Mouse (Mus musculus) intestine, postnatal 0 days (tissue): ENCODE results near the gene S1pr4. TPM values are rescaled to one million over a fixed set of nuclear protein-coding genes. Genes with fewer than 3 reads are reported as not detected.

Experiments used
- ATAC-seq: fragments of 200-750 bp; cut with Nextera tagmentation; 2 replicates; pipeline ENCODE4 v1.8.0; 2017; ENCODE audit warnings: mild to moderate bottlenecking, moderate TSS enrichment, moderate library complexity
- H3K27ac ChIP-seq: fragments of 300-500 bp; sonication (generic); 2 replicates; pipeline ENCODE4 v1.5.1; 2014; ENCODE audit warnings: mild to moderate bottlenecking, low read depth, low read length, moderate library complexity
- H3K27me3 ChIP-seq: fragments of 300-500 bp; sonication (generic); replicated peaks from 2 replicates; pipeline ENCODE4 v1.6.1; 2014; ENCODE audit warnings: low read length, mixed read lengths; ENCODE audit not compliant: control insufficient read depth, insufficient read depth
- H3K36me3 ChIP-seq: fragments of 300-500 bp; sonication (generic); 2 replicates; pipeline ENCODE4 v1.6.1; 2014; ENCODE audit warnings: mild to moderate bottlenecking, moderate library complexity; ENCODE audit not compliant: control insufficient read depth, insufficient read depth
- H3K4me1 ChIP-seq: fragments of 300-500 bp; sonication (generic); replicated peaks from 2 replicates; pipeline ENCODE4 v1.6.1; 2014; ENCODE audit warnings: antibody characterized with exemption, low read length, mixed read lengths; ENCODE audit not compliant: control insufficient read depth, insufficient read depth
- H3K4me2 ChIP-seq: fragments of 300-500 bp; sonication (generic); replicated peaks from 2 replicates; pipeline ENCODE4 v1.6.1; 2014; ENCODE audit warnings: low read depth, mild to moderate bottlenecking, moderate library complexity
- H3K4me3 ChIP-seq: fragments of 300-500 bp; sonication (generic); 2 replicates; pipeline ENCODE4 v1.5.1; 2014; ENCODE audit warnings: low read depth, low read length
- H3K9ac ChIP-seq: fragments of 300-500 bp; sonication (generic); 2 replicates; pipeline ENCODE4 v1.6.1; 2014; ENCODE audit warnings: mild to moderate bottlenecking, low read depth, low read length
- H3K9me3 ChIP-seq: fragments of 300-500 bp; sonication (generic); 2 replicates; pipeline ENCODE4 v1.6.1; 2016; ENCODE audit warnings: mixed run types; ENCODE audit not compliant: control insufficient read depth
- CTCF ChIP-seq: sonication (generic); IDR thresholded peaks from 2 replicates; pipeline ENCODE4 v1.5.1; 2016; ENCODE audit warnings: low read depth, mild to moderate bottlenecking, control low read depth, antibody characterized with exemption, moderate library complexity
- WGBS: fragments of 180-500 bp; shearing (Covaris S2); extraction: QIAGEN DNeasy Blood & Tissue Kit; methylation state at CpG from one replicate; pipeline ENCODE4 v1.1.7; 2014; 5-methylcytosine and 5-hydroxymethylcytosine counted together
- polyA plus RNA-seq: library from polyadenylated mRNA; unstranded; fragments of >200 nt; fragmentation: Nextera tagmentation; extraction: Ambion mirVana; gene quantifications from 2 replicates; pipeline ENCODE4 v1.2.1, GENCODE M21; 2015

Gene S1pr4
- polyA plus RNA-seq, 1 experiment from 2014 or later, result 0.74 TPM

DNA sequence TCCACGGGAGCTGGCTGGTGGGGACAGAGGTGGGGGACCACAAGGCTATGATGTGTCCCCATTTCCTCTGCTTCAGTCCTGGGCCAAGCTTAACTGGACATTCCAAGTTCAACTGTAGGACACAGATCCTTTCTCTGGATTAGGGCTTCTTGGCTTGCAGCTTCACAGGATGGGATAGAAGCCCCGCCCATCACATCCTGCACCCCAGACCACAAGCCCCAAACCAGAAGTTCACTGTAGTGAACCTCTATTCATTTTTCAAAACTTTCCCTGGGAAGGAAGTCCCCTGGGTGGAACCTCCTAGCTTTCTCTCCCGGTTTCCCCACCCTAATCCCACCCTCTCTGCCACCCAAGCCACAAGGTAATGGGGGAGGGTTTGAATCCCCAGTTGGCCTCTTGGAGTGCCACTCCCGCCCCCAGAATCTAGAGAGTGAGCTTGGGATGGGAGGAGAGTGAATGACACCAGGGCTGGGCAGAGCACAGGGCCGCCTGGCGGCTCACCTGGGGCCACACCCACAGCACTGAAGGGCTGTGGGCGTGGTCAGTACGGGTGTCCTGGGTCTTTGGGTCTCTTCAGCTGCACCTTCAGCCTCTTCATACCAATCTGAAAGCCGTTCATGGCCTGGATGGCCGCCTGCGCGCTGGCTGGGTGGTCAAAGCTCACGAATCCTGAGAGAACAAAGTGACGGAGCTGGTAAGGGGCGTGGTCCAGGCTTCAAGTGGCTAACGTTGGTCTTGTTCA lies 38.1 kb downstream of the S1pr4 start:
- H3K36me3 ChIP-seq, result no peaks in the 10 kb centered on the region
- H3K27ac ChIP-seq, result no peak overlapping the region; the same call in 1 of the 2 replicates
- no peak overlapping the region for H3K9ac ChIP-seq
- peak overlapping the region; percentile 11; the same call in 1 of the 2 replicates for H3K4me3 ChIP-seq
- H3K9me3 ChIP-seq, result no peaks in the 10 kb centered on the region
- peaks cover 67% of the 10 kb centered on the region for H3K27me3 ChIP-seq
- no peak; the same call in 1 of the 2 replicates for TF ChIP-seq CTCF
- peaks cover 4% of the 10 kb centered on the region for H3K4me1 ChIP-seq
- 10% methylated on average over 16 of the region's 16 CpGs for WGBS
- ATAC-seq, result no peak
- peak overlapping the region; percentile 54 for H3K4me2 ChIP-seq

DNA sequence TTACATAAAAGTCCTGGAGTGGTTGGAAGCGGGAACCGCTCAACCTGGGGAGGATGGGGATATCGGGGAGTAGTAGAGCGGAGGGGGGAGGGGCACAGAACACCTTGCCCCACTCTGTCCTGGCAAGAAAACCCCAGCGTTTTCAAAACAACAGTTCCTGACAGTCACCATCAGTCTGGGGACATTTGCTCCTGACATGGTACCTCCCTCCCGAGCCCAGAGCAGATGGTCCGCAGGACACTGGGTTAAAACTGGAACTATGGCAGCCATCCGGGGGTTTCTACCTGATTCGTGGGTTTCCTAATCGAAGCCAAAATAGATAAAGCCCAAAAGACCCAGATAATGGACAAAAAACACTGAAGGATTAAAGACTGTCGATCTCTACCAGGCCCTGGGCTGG lies 39.0 kb downstream of the S1pr4 start:
- H3K27me3 ChIP-seq, result peaks cover 75% of the 10 kb centered on the region
- ATAC-seq, result no peak
- no peak overlapping the region for H3K4me3 ChIP-seq
- H3K4me1 ChIP-seq, result peaks cover 4% of the 10 kb centered on the region
- no peaks in the 10 kb centered on the region for H3K9me3 ChIP-seq
- H3K27ac ChIP-seq, result no peak overlapping the region
- TF ChIP-seq CTCF, result no peak
- whole genome bisulfite sequencing, result 49% methylated on average over 11 of the region's 11 CpGs
- no peak overlapping the region for H3K9ac ChIP-seq
- no peak overlapping the region for H3K4me2 ChIP-seq
- no peaks in the 10 kb centered on the region for H3K36me3 ChIP-seq

DNA sequence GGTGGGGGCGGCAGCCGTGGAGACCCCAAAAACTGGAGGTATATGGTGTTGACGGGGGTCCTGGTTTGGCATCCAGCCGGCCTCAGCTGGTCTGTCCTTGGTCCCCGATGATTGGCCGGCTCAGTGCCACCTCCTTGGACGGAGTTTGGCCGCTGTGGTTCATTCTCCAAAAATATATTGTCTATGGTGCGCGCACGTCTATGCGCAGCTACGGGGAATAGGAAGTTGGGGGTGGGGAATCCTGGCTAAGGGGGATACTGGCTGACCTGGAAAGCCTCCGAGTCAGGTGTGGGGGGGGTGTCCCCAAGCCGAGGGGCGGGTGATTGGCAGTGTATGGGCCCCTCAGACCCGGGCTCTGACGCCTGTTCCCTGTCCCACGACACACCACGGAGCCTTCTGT lies 39.5 kb downstream of the S1pr4 start:
- H3K9ac ChIP-seq, result no peak overlapping the region
- peaks cover 4% of the 10 kb centered on the region for H3K4me1 ChIP-seq
- H3K36me3 ChIP-seq, result no peaks in the 10 kb centered on the region
- 32% methylated on average over 20 of the region's 20 CpGs for WGBS
- no peaks in the 10 kb centered on the region for H3K9me3 ChIP-seq
- peaks cover 80% of the 10 kb centered on the region for H3K27me3 ChIP-seq
- H3K4me2 ChIP-seq, result no peak overlapping the region
- no peak overlapping the region for H3K27ac ChIP-seq
- H3K4me3 ChIP-seq, result no peak overlapping the region
- TF ChIP-seq CTCF, result no peak
- ATAC-seq, result no peak

DNA sequence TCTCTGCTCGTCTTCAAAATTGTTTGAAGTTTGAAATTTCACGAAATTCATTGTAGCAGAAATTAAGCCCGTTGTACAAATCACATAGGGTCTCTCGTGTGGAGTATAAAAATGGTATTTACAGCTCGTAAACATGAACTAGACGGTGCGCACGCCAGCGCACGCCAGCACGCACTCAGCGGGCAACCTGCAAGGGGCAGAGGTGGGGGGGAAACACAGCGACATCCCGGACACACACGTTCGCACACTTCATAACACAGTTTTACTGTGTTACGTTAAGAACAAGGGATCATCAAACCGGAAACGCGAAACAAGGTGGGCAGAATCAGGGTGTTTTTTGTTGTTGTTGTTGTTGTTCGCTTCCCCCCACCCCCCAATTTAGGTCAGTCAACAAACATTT lies 40.5 kb downstream of the S1pr4 start:
- no peak for ATAC-seq
- no peak for TF ChIP-seq CTCF
- no peak overlapping the region for H3K9ac ChIP-seq
- H3K27ac ChIP-seq, result no peak overlapping the region
- peaks cover 4% of the 10 kb centered on the region for H3K4me1 ChIP-seq
- 66% methylated on average over 21 of the region's 21 CpGs for WGBS
- no peak overlapping the region for H3K4me3 ChIP-seq
- no peaks in the 10 kb centered on the region for H3K36me3 ChIP-seq
- no peak overlapping the region for H3K4me2 ChIP-seq
- peaks cover 85% of the 10 kb centered on the region for H3K27me3 ChIP-seq
- no peaks in the 10 kb centered on the region for H3K9me3 ChIP-seq

DNA sequence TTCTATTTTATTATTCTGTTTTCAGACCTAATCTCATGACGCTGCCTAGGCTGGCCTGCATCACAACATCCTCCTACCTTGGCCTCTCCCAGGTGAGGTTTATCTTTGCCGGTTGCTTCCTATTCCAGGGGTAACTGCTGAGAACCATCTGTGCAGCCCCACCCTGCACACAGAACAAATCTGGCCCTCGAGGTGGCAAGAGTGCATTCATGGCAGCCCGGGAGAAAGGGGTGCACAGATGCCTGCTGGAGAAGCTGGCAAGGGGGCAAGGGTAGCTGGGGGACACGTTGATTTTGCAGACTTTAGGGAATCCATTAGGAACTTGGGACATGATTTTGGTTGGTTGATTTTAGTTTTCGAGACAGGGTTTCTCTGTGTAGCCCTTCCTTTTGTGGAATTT lies 41.7 kb downstream of the S1pr4 start:
- TF ChIP-seq CTCF, result no peak
- no peak overlapping the region for H3K9ac ChIP-seq
- H3K27me3 ChIP-seq, result peaks cover 88% of the 10 kb centered on the region

DNA sequence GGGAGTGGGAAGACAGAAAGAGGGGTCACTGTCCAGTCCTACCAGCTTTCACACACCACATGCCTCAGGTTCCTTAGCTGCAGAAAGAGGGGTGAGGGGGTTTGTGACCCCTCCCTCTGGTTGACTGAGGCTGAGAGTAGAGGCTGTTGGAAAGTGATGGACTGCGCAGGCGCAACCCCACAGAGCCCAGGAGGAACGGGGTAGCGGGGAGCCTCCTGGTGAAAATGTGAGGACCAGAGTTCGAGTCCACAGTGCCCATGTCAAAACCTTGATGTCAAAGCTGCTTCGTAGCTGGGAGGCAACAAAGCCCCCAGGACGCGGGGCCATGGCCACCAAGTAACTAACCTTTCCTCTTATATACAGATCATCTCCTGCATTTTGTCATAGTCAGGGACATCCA lies 42.3 kb downstream of the S1pr4 start:
- no peaks in the 10 kb centered on the region for H3K9me3 ChIP-seq
- H3K9ac ChIP-seq, result no peak overlapping the region
- H3K4me1 ChIP-seq, result no peaks in the 10 kb centered on the region; the same call in 1 of the 2 replicates
- 87% methylated on average over 8 of the region's 8 CpGs for WGBS
- TF ChIP-seq CTCF, result no peak
- H3K27me3 ChIP-seq, result peaks cover 90% of the 10 kb centered on the region
- no peak overlapping the region for H3K27ac ChIP-seq
- ATAC-seq, result no peak
- H3K4me3 ChIP-seq, result no peak overlapping the region
- H3K36me3 ChIP-seq, result no peaks in the 10 kb centered on the region
- H3K4me2 ChIP-seq, result no peak overlapping the region

More for the DNA sequence above, 41.7 kb downstream of the S1pr4 start:
- H3K27ac ChIP-seq, result no peak overlapping the region
- no peak overlapping the region for H3K4me3 ChIP-seq
- no peaks in the 10 kb centered on the region for H3K36me3 ChIP-seq
- H3K4me2 ChIP-seq, result no peak overlapping the region
- ATAC-seq, result no peak
- H3K9me3 ChIP-seq, result no peaks in the 10 kb centered on the region
- WGBS, result 69% methylated on average over 6 of the region's 6 CpGs
- no peaks in the 10 kb centered on the region; the same call in 1 of the 2 replicates for H3K4me1 ChIP-seq
